Mouse (Mus musculus) ES-E14 (cell line): ENCODE results near the gene Gtf2h3. TPM values are rescaled to one million over a fixed set of nuclear protein-coding genes. Genes with fewer than 3 reads are reported as not detected.
A peak's percentile ranks its signal among the peaks of the same experiment; 100 is the strongest.

Experiments used
- DNase-seq: peaks from one replicate; pipeline ENCODE4 v3.0.0-alpha.2; 2013; ENCODE audit warnings: low read depth, low spot score
- H3K27ac ChIP-seq: 2 replicates; pipeline ENCODE4 v1.5.1; 2012; ENCODE audit warnings: low read depth, mild to moderate bottlenecking, low read length, moderate library complexity, mixed read lengths; ENCODE audit not compliant: poor library complexity, insufficient read depth, severe bottlenecking
- H3K36me3 ChIP-seq: 2 replicates; pipeline ENCODE4 v1.6.1; 2012; ENCODE audit warnings: mild to moderate bottlenecking, low read length, moderate library complexity, mixed read lengths; ENCODE audit not compliant: control insufficient read depth, poor library complexity, insufficient read depth, severe bottlenecking
- H3K4me1 ChIP-seq, 2 experiments: fragments of 150-350 bp in 1 of 2; sonication (generic) in 1 of 2; 2 replicates each; pipeline ENCODE4 v1.6.1; 2012; ENCODE audit warnings: low read length in 2 of 2, mild to moderate bottlenecking in 1 of 2, mixed read lengths in 1 of 2; ENCODE audit not compliant: control insufficient read depth in 2 of 2, insufficient read depth in 2 of 2, poor library complexity in 1 of 2
- H3K4me3 ChIP-seq, 2 experiments: fragments of 150-350 bp in 1 of 2; sonication (generic) in 1 of 2; 2 replicates each; pipeline ENCODE4 v1.5.1; 2012; ENCODE audit warnings: low read length in 2 of 2, low read depth in 1 of 2, mild to moderate bottlenecking in 1 of 2, mixed read lengths in 1 of 2; ENCODE audit not compliant: insufficient read depth in 1 of 2, poor library complexity in 1 of 2, severe bottlenecking in 1 of 2
- H3K9ac ChIP-seq: 2 replicates; pipeline ENCODE4 v1.6.1; 2012; ENCODE audit warnings: low read depth, mild to moderate bottlenecking, low read length, mixed read lengths; ENCODE audit not compliant: poor library complexity, insufficient read depth, severe bottlenecking
- H3K9me3 ChIP-seq: fragments of 150-350 bp; sonication (generic); 2 replicates; pipeline ENCODE4 v1.6.1; 2012; ENCODE audit warnings: low read depth, mild to moderate bottlenecking, low read length; ENCODE audit not compliant: control insufficient read depth, insufficient read depth
- CHD2 ChIP-seq: IDR thresholded peaks from 2 replicates; pipeline ENCODE4 v1.6.1; 2014; ENCODE audit warnings: mild to moderate bottlenecking, low read depth, low read length, inconsistent platforms
- HCFC1 ChIP-seq: IDR thresholded peaks from 2 replicates; pipeline ENCODE4 v1.6.1; 2012; ENCODE audit warnings: low read length, inconsistent platforms, borderline replicate concordance; ENCODE audit not compliant: insufficient read depth
- MAFK ChIP-seq: IDR thresholded peaks from 2 replicates; pipeline ENCODE4 v1.6.1; 2014; ENCODE audit warnings: mild to moderate bottlenecking, low read depth, low read length, inconsistent platforms; ENCODE audit not compliant: insufficient read depth
- ZC3H11A ChIP-seq: IDR thresholded peaks from 2 replicates; pipeline ENCODE4 v1.6.1; 2012; ENCODE audit warnings: low read depth, mild to moderate bottlenecking, inconsistent platforms, low read length, borderline replicate concordance
- ZNF384 ChIP-seq: IDR thresholded peaks from 2 replicates; pipeline ENCODE4 v1.6.1; 2012; ENCODE audit warnings: low read depth, low read length, inconsistent platforms
- in situ Hi-C, 2 experiments: fragments of 600-800 bp; cut with MboI; formaldehyde crosslinking; loops; one replicate each; pipeline ENCODE4 v1.15.1; 2025; ENCODE audit warnings: low sequenced_read_pairs in 2 of 2, inconsistent platforms in 1 of 2; ENCODE audit not compliant: unreplicated experiment in 2 of 2
- total RNA-seq: library from RNA; depleted of rRNA; stranded (reverse); fragments of 300-350 nt; gene quantifications from 2 replicates; pipeline ENCODE4 v1.2.3, GENCODE M21; 2012; rRNA removed

The Gtf2h3 gene
- 71.5 and 74.1 TPM in 2 replicates for total RNA-seq

- Histone ChIP-seq H3K27ac (no peak within 1 kb of the TSS), H3K9me3 (no peaks in the 10 kb centered on the region; the same call in 1 of the 2 replicates), H3K36me3 (peaks cover 29% of the 10 kb centered on the region), H3K4me3 (peak within 1 kb of the TSS; percentile 86 to 88), H3K4me1 (peaks cover 0 to 4% of the 10 kb centered on the region in 2 experiments; a peak in 2 of 4 replicates), H3K9ac (peak within 1 kb of the TSS; percentile 83)
- in situ Hi-C loops, result no loop called here
- peak; percentile 79 for DNase-seq
- TF ChIP-seq ZNF384, result no peak
- TF ChIP-seq HCFC1, result peak; percentile 87
- TF ChIP-seq MAFK, result no peak
- TF ChIP-seq CHD2, result no peak
- peak; percentile 54; the same call in 1 of the 2 replicates for TF ChIP-seq ZC3H11A
Measured at GRCm38 (mm10) chr5:124578633-124579317, at the start of gene Gtf2h3, which contains the start of gene Eif2b1. Gene Gtf2h3, plus strand, starts transcription at chr5:124579140. Gene Eif2b1, minus strand, starts transcription at chr5:124579131.

- no peak overlapping the region for H3K27ac ChIP-seq
- no peak for DNase-seq
- H3K9me3 ChIP-seq, result no peaks in the 10 kb centered on the region
- H3K36me3 ChIP-seq, result no peaks in the 10 kb centered on the region
- H3K9ac ChIP-seq, result no peak overlapping the region
- TF ChIP-seq CHD2 (no peak), ZC3H11A (no peak), HCFC1 (no peak), ZNF384 (no peak), MAFK (no peak)
- peaks cover 4 to 11% of the 10 kb centered on the region in 2 experiments; a peak in 3 of 4 replicates for H3K4me1 ChIP-seq
- peak overlapping the region in 1 of 2 experiments; percentile 70; a peak in 2 of 4 replicates for H3K4me3 ChIP-seq
- in situ Hi-C loops, result no loop called here
Measured at GRCm38 (mm10) chr5:124529191-124529651, 49.7 kb upstream of the Gtf2h3 start.

GRCm38 (mm10) chr5:124529697-124530096 is 49.2 kb upstream of the Gtf2h3 start:
- Histone ChIP-seq H3K4me3 (peak overlapping the region; percentile 70 to 93), H3K36me3 (no peaks in the 10 kb centered on the region), H3K27ac (no peak overlapping the region), H3K9me3 (no peaks in the 10 kb centered on the region), H3K4me1 (peaks cover 4 to 11% of the 10 kb centered on the region in 2 experiments; a peak in 3 of 4 replicates), H3K9ac (no peak overlapping the region)
- no peak for TF ChIP-seq CHD2
- TF ChIP-seq MAFK, result no peak
- no peak for TF ChIP-seq ZNF384
- no peak for TF ChIP-seq ZC3H11A
- no peak for TF ChIP-seq HCFC1
- no peak for DNase-seq
- in situ Hi-C loops, result no loop called here

- Histone ChIP-seq H3K9ac (peak within 1 kb of the TSS; percentile 68), H3K36me3 (no peaks in the 10 kb centered on the region), H3K9me3 (no peaks in the 10 kb centered on the region), H3K27ac (peak within 1 kb of the TSS; percentile 9; the same call in 1 of the 2 replicates), H3K4me3 (peak within 1 kb of the TSS; percentile 70 to 93), H3K4me1 (peaks cover 4 to 11% of the 10 kb centered on the region in 2 experiments; a peak in 3 of 4 replicates)
- TF ChIP-seq MAFK (no peak), ZC3H11A (no peak), HCFC1 (no peak), ZNF384 (no peak), CHD2 (no peak)
- in situ Hi-C loops, result no loop called here
- DNase-seq, result no peak
Measured at GRCm38 (mm10) chr5:124530655-124531582, 48.0 kb upstream of the Gtf2h3 start, which contains the start of gene Rilpl1. Gene Rilpl1, minus strand, starts transcription at chr5:124531391.
